Mouse (Mus musculus) A20 (cell line): ENCODE measurements around the gene Paics.

Experiments
- DNase-seq: peaks from one replicate; pipeline ENCODE4 v3.0.0-alpha.2; 2011; ENCODE audit warnings: low read depth, low spot score

The Paics gene

DNA sequence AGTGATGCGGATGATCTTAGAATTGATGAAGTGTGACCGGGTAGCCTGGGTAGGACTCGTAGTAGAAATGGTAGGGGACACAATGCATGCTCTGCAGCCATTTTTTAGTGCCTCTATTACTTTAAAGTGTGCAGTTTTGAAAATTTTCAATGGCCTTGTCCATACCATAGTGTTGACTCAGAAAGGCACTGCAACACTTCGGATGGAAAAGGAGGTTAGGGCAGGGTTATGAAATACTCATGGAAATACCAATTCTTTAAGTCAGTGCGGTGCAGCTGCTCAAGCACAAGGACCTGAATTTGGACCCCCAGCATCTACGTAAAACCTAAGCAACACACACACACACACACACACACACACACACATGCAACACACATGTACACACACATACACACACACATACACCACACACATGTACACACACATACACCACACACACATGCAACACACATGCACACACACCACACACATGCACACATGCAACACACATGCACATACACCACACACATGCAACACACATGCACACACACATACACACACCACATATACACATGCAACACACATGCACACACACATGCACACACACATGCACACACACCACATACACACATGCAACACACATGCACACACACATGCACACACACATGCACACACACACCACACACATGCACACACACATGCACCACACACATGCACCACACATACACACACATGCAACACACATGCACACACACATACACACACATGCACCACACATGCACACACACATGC is 53.1 kb downstream of the Paics start, which contains the start of gene Arl9:
TSS of gene Arl9 (plus strand) at position 5 of the 771 bp plus-strand sequence.
- no peak for DNase-seq

DNA sequence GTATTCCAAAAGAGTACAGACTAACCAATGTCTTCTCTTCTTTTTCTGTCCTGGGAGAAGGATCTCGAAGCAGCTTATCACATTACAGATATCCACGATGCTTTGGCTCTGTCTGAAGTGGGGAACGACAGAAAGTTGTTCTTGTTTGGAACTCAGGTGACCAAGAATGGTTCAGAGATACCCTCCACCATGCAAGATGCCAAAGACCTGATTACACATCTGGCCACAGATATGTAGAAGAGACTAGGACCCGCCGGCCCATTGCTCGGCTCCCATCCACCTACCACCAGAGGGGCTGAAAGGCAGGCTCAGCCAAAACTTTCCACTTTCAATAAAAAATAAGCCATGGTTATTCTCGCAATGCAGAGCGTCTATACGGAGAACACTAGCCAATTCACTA is 59.2 kb downstream of the Paics start:
- no peak for DNase-seq

- no peak for DNase-seq
Observed at GRCm38 (mm10) chr5:77011082-77011481, 60.0 kb downstream of the Paics start.

- DNase-seq, result peak; percentile 77
Observed at GRCm38 (mm10) chr5:77013171-77013570, 62.1 kb downstream of the Paics start.

GRCm38 (mm10) chr5:77015544-77016482 is 64.7 kb downstream of the Paics start, which contains the start of gene Thegl:
Gene Thegl, plus strand, starts transcription at chr5:77016023.
- no peak for DNase-seq
